Mouse (Mus musculus): ENCODE measurements around the gene Rnf144a.

- no peak for TF ChIP-seq POLR2A (IDR thresholded peaks at IDR 0.05; ENCODE audit: insufficient read depth, low read length)
- TF ChIP-seq CTCF (IDR thresholded peaks at IDR 0.05; ENCODE audit: low read depth, low read length), result no peak
- no peak for TF ChIP-seq EP300 (IDR thresholded peaks at IDR 0.05; ENCODE audit: insufficient read depth, low read depth, low read length)
These were observed 73.0 kb downstream of the Rnf144a start for GRCm38 (mm10) chr12:26342086-26342485.
